Mouse (Mus musculus) liver, embryonic 11.5 days (tissue): Measurements from ENCODE around the gene Phf1. TPM values are rescaled to one million over a fixed set of nuclear protein-coding genes. Genes with fewer than 3 reads are reported as not detected.

Experiments used
- microRNA-seq: library from miRNA; unstranded; fragments of <30 nt; microRNA quantifications from one replicate; pipeline ENCODE4, GENCODE M21; 2017; ENCODE audit warnings: borderline number of aligned reads
- polyA plus RNA-seq: library from polyadenylated mRNA; unstranded; fragments of >200 nt; fragmentation: Nextera tagmentation; extraction: Ambion mirVana; gene quantifications from 2 replicates; pipeline ENCODE4 v1.2.1, GENCODE M21; 2014

Phf1 gene
- polyA plus RNA-seq, 1 experiment from 2014 or later = 3.2 TPM

Small RNA genes within 50 kb of the gene (microRNA-seq; reads per million reads assigned to microRNA genes)
- not detected for gene Gm27775
- not detected for gene Mir3083
- not detected for gene Mir6968

Other genes with a start within 250 kb of the Phf1 start
- gene Crebrf, start 217.4 kb upstream of the Phf1 start, polyA plus RNA-seq = 1.8 and 2.4 TPM in 2 replicates
- gene Bnip1, start 152.0 kb upstream of the Phf1 start, polyA plus RNA-seq = 44.0 TPM in 2 replicates
- 1.0 and 2.1 TPM in 2 replicates for gene Nkx2-5, start 88.0 kb upstream of the Phf1 start, polyA plus RNA-seq
- gene Kifc5b, start 16.0 kb upstream of the Phf1 start, polyA plus RNA-seq = 8.6 and 8.7 TPM in 2 replicates
- gene Cuta, start 6.5 kb downstream of the Phf1 start, polyA plus RNA-seq = 159 and 171 TPM in 2 replicates
- gene Syngap1, start 8.2 kb downstream of the Phf1 start, polyA plus RNA-seq = 1.4 and 1.6 TPM in 2 replicates
- 9.7 and 9.9 TPM in 2 replicates for gene Zbtb9, start 40.1 kb downstream of the Phf1 start, polyA plus RNA-seq
- 10.8 and 11.3 TPM in 2 replicates for gene Bak1, start 96.0 kb downstream of the Phf1 start, polyA plus RNA-seq
- gene Itpr3, start 124.3 kb downstream of the Phf1 start, polyA plus RNA-seq = 1.8 and 2.0 TPM in 2 replicates
- 386 and 413 TPM in 2 replicates for gene Uqcc2, start 200.9 kb downstream of the Phf1 start, polyA plus RNA-seq
- gene Ip6k3, start 234.7 kb downstream of the Phf1 start, polyA plus RNA-seq = 0.11 TPM in 1 of 2 replicates, not detected in the other